Mouse (Mus musculus): ENCODE results near the gene Asphd1. TPM values are rescaled to one million over a fixed set of nuclear protein-coding genes. Genes with fewer than 3 reads are reported as not detected.
"Not testable (repeated sequence)": the region's sequence is repeated elsewhere in the genome, so short reads cannot be mapped to it uniquely, and the experiment has no call there.

Gene Asphd1
- polyA plus RNA-seq, 2 experiments from 2014 or later, result 0.48 to 0.51 TPM

DNA sequence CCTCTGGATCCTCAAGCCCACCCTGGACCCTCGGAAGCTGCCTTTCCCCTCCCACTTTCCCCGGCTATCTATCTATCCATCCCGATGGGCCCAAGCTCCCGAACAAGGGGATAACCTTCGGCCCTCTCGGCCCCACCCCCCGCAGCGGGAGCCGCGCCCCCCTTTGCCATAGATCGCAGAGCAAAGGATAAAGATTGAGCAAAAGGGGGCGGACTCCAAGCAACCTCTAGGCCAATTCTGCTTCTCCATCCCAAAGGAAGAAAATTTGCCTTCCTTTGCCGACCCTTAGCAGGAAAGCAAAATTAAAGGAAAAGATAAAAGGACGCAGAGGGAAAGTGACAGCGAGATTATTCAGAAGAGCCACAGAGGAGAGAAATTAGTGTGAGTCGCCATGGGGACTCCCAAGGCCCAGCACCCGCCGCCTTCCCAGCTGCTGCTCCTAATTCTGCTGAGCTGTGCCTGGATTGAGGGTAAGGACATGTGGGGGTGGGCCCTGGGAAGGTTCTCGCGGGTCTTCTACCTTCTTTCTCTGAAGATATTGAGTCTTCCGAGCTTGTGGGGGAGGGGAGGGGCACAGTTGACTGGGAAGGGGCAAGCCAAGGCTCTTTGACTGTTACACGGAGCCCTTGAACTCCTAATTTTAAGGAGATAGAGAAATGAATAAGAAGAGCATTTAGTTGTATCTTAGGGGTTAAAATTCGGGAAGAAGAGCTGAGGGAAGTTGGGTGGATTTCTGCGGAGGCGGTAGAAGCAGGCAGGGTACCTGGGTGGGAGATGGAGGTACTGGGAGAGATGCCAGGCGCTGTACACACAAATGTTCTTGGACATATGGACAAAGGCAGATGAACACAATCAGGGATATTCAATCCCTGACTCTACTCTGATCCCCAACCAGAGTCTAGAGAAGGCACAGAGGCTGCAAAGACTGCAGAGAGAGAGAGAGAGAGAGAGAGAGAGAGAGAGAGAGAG lies 1.5 kb upstream of the Asphd1 start:
- ATAC-seq, result no peak

GRCm38 (mm10) chr7:126949793-126950646 lies 638 bp upstream of the Asphd1 start, which contains the start of gene Sez6l2:
Gene Sez6l2 (plus strand): TSS chr7:126950563.
- peak; percentile 81 for ATAC-seq

DNA sequence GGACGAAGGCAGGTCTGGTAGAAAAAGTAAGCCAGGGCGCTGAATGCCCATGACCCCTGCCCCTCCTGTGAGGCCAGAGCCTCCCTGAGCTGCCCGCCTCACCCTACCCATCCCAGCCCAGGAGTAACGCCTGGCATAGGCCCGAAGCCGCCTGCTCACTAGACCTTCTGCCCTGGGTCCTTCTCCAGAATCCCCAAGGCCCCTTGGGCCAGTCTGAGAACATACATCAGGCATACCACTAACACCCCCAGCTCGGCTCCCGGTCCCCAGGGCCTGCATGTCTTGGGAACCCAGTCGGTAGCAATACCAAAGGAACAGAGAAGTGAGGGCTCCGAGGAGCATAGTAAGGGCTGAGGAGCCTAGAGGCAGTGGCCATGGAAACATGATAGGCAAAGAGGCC lies 756 bp downstream of the Asphd1 start:
- ATAC-seq, result no peak

- ATAC-seq, result no peak
Measured at GRCm38 (mm10) chr7:126946530-126946929, 2.9 kb downstream of the Asphd1 start.

GRCm38 (mm10) chr7:126941801-126942200 lies 7.6 kb downstream of the Asphd1 start:
- no peak for ATAC-seq

- ATAC-seq, result no peak
Measured at GRCm38 (mm10) chr7:126941171-126941570, 8.2 kb downstream of the Asphd1 start.

GRCm38 (mm10) chr7:126932652-126933051 lies 16.7 kb downstream of the Asphd1 start:
- no peak for ATAC-seq

GRCm38 (mm10) chr7:126929046-126929445 lies 20.3 kb downstream of the Asphd1 start:
- ATAC-seq, result peak; percentile 35

DNA sequence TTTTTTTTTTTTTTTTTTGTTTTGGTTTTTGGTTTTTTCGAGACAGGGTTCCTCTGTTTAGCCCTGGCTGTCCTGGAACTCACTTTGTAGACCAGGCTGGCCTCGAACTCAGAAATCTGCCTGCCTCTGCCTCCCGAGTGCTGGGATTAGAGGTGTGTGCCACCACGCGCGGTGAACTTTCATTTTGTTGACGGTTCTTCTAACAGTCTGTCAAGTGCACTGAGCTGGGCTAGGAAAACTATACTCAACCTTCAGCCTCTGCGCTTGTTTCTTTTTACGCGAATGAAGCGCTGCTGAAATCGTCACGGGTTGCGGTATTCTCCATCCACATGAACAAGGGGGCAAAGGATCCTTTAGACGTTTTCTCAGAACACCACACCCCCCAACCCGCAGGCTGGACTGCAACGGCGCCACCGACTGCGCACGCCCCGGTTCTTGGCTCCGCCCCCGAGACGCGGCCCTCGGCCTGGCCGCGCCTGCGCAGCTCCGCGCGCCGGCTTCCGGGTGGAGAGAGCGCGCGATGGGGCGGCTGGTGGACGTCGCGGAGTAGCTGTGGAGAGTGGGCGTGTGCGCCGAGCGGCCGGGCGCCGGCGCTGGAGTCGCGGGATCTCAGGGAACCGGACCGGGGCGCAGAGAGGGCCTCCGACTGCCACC lies 20.9 kb downstream of the Asphd1 start, which contains the start of gene Kctd13:
Gene Kctd13, plus strand, starts transcription at position 496 of the 654 bp plus-strand sequence.
- peak; percentile 94 for ATAC-seq

- no peak for ATAC-seq
Measured at GRCm38 (mm10) chr7:126926299-126926698, 23.1 kb downstream of the Asphd1 start.

- no peak for ATAC-seq
Measured at GRCm38 (mm10) chr7:126923999-126924398, 25.4 kb downstream of the Asphd1 start.

- ATAC-seq, result no peak
Measured at GRCm38 (mm10) chr7:126922624-126923060, 26.7 kb downstream of the Asphd1 start, which contains the start of gene Tmem219. Gene Tmem219 (minus strand): TSS chr7:126922917.

- ATAC-seq, result no peak
Measured at GRCm38 (mm10) chr7:126921563-126921962, 27.8 kb downstream of the Asphd1 start.

GRCm38 (mm10) chr7:126919973-126920372 lies 29.4 kb downstream of the Asphd1 start:
- no peak for ATAC-seq

DNA sequence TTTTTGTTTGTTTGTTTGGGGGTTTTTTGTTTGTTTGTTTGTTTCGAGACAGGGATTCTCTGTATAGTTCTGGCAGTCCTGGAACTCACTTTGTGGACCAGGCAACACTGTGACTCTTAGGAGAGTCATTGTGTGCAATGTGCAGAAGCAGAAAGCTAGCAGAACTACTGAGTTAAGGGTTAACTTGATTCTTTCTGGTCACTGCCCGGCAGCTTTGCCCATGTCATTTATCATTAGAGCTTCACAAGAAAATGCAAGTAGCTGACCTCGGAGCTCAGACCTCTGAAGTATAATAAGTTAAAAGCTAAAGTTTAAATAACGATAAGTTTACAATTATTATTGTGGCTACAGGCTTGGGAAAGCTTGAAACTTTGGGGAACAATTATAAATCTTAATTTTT lies 31.0 kb downstream of the Asphd1 start:
- ATAC-seq, result not testable (repeated sequence)

DNA sequence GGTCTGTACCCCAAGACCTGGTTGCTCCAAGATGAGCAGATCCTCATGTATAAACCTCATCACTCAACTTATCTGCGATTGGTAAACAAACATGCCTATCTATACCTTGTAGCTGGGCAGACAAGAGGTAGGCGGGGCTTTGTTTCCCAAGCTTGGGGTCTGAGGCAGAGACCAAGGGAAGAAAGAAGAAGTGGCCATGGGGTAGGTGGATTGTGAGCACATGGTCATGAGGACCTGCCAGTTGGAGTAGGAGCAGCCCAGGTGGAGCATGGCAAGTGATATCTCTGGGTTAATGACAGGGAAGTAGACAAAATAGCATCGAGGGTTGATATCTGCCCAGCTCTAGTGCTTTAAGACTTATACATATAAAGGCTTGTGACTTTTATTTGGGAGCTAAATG lies 34.5 kb downstream of the Asphd1 start:
- no peak for ATAC-seq

DNA sequence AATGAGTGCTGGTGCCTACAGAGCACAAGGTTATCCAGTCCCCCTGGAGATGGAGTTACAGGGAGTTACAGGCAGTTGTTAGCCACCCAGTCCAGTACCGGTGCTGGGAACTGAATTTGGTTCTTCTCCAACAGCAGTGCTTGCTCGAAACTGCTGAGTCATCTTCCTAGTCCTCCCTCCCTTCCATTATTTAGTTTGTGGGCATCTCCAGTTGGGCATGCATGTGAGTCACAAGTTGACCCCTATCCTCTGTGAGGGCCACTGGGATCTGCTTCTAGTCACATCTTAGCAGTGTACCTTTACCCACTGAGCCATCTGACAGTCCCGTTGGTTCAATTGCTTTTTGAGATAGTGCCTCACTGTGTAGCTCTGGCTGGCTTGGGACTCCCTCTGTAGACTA lies 43.8 kb downstream of the Asphd1 start:
- ATAC-seq, result no peak

GRCm38 (mm10) chr7:126899781-126900180 lies 49.6 kb downstream of the Asphd1 start:
- not testable (repeated sequence) for ATAC-seq

- peak; percentile 87 for ATAC-seq
Measured at GRCm38 (mm10) chr7:126898102-126898990, 51.0 kb downstream of the Asphd1 start.

- ATAC-seq, result peak; percentile 56
Measured at GRCm38 (mm10) chr7:126897390-126898101, 51.8 kb downstream of the Asphd1 start.

GRCm38 (mm10) chr7:126896912-126897311 lies 52.5 kb downstream of the Asphd1 start:
- ATAC-seq, result no peak
